Mouse (Mus musculus) heart, adult 2 months (tissue): ENCODE measurements around the gene Cacna1g. TPM values are rescaled to one million over a fixed set of nuclear protein-coding genes. Genes with fewer than 3 reads are reported as not detected.

Experiments used
- DNase-seq, 2 experiments: peaks; one replicate each; pipeline ENCODE4 v3.0.0; 2021
- H3K27ac ChIP-seq: fragments of 200-600 bp; 2 replicates; pipeline ENCODE4 v1.8.1; 2022
- H3K27me3 ChIP-seq: fragments of 200-500 bp; 2 replicates; pipeline ENCODE4 v1.6.1; 2012; ENCODE audit warnings: mild to moderate bottlenecking, low read length, inconsistent platforms, mixed read lengths; ENCODE audit not compliant: control insufficient read depth, insufficient read depth
- H3K36me3 ChIP-seq: fragments of 200-500 bp; 2 replicates; pipeline ENCODE4 v1.6.1; 2012; ENCODE audit warnings: low read length, inconsistent platforms; ENCODE audit not compliant: control insufficient read depth, insufficient read depth
- H3K4me1 ChIP-seq: fragments of 200-500 bp; 2 replicates; pipeline ENCODE4 v1.6.1; 2011; ENCODE audit warnings: low read length; ENCODE audit not compliant: control insufficient read depth, insufficient read depth
- H3K4me3 ChIP-seq: fragments of 200-600 bp; 2 replicates; pipeline ENCODE4 v1.8.1; 2022
- H3K79me2 ChIP-seq: fragments of 200-500 bp; replicated peaks from 2 replicates; pipeline ENCODE4 v1.6.1; 2012; ENCODE audit warnings: mild to moderate bottlenecking, inconsistent platforms, low read length, moderate library complexity, mixed read lengths; ENCODE audit not compliant: control insufficient read depth, insufficient read depth
- H3K9ac ChIP-seq: fragments of 200-500 bp; 2 replicates; pipeline ENCODE4 v1.6.1; 2012; ENCODE audit warnings: low read depth, mild to moderate bottlenecking, control low read depth, inconsistent platforms, low read length, mixed read lengths
- CTCF ChIP-seq: fragments of 200-600 bp; IDR thresholded peaks from 2 replicates; pipeline ENCODE4 v1.8.1; 2022; ENCODE audit warnings: antibody characterized with exemption, mild to moderate bottlenecking, moderate library complexity
- EP300 ChIP-seq: fragments of 200-500 bp; IDR thresholded peaks from 2 replicates; pipeline ENCODE4 v1.6.1; 2011; ENCODE audit warnings: low read depth, low read length, control low read depth; ENCODE audit not compliant: insufficient read depth
- POLR2A ChIP-seq: fragments of 200-500 bp; IDR thresholded peaks from 2 replicates; pipeline ENCODE4 v1.6.1; 2011; ENCODE audit warnings: mild to moderate bottlenecking, low read depth, low read length, control low read depth; ENCODE audit not compliant: insufficient read depth
- WGBS: fragments of 180-500 bp; shearing (Covaris S2); methylation state at CpG from one replicate; pipeline ENCODE4 v1.1.7; 2018; 5-methylcytosine and 5-hydroxymethylcytosine counted together
- intact Hi-C: fragments of 180-260 bp; cut with DNase I; formaldehyde crosslinking; loops from one replicate; pipeline ENCODE4 v1.15.1; 2025
- polyA plus RNA-seq: library from polyadenylated mRNA; depleted of rRNA; stranded (reverse); fragments of >200 nt; gene quantifications from 2 replicates; pipeline ENCODE4 v1.2.3, GENCODE M21; 2012
- total RNA-seq, 2 experiments: library from RNA; stranded (reverse); gene quantifications; 2 replicates each; pipeline ENCODE4 v1.2.3; 2021

Cacna1g gene
- total and polyA plus RNA-seq, 3 experiments = 12.2 to 64.4 (median 12.9) TPM

DNA sequence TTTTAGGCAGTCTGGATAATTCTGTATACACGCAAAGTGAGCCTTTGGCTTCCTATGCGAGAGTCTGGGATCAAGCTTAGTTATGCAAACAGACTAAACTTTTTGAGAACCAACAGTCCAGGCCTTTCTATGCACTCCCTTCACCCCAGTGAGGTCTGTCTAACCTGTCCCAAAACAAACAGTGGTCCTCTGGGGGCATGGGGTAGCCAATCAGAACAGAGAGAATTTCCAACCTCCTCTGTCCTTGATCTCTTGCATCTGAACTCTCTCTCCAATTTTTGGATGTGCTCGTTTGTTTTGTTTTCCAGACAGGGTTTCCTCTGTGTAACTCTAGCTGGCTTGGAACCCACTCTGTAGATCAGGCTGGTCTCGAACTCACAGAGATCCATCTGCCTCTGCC is 85.0 kb downstream of the Cacna1g start:
- intact Hi-C loops = no loop called here
- Histone ChIP-seq H3K9ac (no peak overlapping the region), H3K4me1 (peaks cover 7% of the 10 kb centered on the region), H3K27me3 (no peaks in the 10 kb centered on the region), H3K79me2 (no peaks in the 10 kb centered on the region), H3K4me3 (no peak overlapping the region), H3K36me3 (no peaks in the 10 kb centered on the region), H3K27ac (no peak overlapping the region)
- no peak for DNase-seq
- no peak for TF ChIP-seq EP300
- TF ChIP-seq CTCF = no peak
- WGBS = 80% methylated on average over 4 of the region's 4 CpGs

DNA sequence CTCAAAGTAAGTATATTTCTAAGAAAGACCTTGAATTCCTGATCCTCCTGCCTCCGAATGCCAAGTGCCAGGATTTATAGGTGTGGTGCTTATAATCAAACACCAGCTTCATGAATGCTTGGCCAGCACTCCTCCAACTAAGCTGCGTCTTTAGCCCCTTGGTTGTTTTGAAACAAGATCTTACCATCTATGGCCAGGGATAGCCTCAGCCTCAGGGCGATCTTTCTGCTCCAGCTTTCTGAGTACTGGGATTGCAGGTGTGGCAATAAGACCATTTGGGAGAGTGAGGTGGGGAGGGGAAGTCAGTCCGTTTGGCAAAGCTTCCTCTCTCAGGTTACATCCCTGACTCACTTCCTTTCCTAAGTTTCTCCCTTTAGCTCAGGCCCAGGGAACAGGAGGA is 86.2 kb downstream of the Cacna1g start:
- Histone ChIP-seq H3K27ac (no peak overlapping the region), H3K4me3 (no peak overlapping the region), H3K36me3 (no peaks in the 10 kb centered on the region), H3K9ac (no peak overlapping the region), H3K27me3 (no peaks in the 10 kb centered on the region), H3K4me1 (peaks cover 7% of the 10 kb centered on the region), H3K79me2 (no peaks in the 10 kb centered on the region)
- DNase-seq = no peak
- TF ChIP-seq CTCF = no peak
- TF ChIP-seq EP300 = no peak
- no peak for TF ChIP-seq POLR2A
- 71% methylated on average over 4 of the region's 4 CpGs for WGBS
- intact Hi-C loops = no loop called here

DNA sequence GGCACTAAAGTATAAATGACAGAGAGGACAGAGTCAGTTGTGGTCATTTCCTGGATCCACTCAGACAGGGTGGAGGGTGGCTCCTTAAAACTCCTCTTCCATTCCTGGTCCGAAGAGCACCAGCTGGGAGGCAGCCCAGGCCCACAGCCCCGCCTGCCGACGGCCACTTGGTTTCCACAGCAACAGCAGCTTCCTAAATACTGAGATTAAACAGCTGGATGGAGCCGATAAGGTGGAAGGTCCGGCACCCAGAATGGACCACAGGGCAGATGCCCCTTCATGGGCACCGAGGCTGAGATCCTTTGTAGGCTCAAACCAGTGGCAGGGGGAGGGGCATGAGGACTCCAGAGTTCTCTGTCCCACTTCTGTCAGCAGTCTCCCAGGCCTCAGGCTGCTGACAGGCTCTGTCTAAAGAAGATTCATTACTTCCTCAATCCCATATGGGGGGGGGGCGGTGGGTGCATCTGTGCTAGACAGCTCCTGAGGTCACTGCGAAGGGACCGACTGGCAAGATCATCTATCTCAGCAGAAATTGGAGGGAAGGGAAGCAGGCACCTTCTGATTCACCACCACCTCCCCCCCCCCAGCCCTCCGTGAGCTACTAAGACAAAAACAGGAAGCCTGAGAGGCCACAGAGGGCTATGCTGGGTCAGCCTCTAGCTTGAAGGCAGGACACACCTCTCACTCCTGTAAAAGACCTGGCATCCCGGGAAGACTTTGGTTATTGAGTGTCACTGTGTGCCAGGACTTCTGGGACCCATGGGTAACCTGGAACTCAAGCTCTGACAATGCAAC is 87.8 kb downstream of the Cacna1g start:
- Histone ChIP-seq H3K36me3 (no peaks in the 10 kb centered on the region), H3K79me2 (no peaks in the 10 kb centered on the region), H3K4me3 (no peak overlapping the region), H3K9ac (no peak overlapping the region), H3K27ac (no peak overlapping the region), H3K4me1 (peaks cover 7% of the 10 kb centered on the region), H3K27me3 (no peaks in the 10 kb centered on the region)
- DNase-seq = peak; percentile 63
- intact Hi-C loops = no loop called here
- TF ChIP-seq EP300 = no peak
- TF ChIP-seq CTCF = no peak
- no peak for TF ChIP-seq POLR2A
- 18% methylated on average over 12 of the region's 12 CpGs for WGBS

DNA sequence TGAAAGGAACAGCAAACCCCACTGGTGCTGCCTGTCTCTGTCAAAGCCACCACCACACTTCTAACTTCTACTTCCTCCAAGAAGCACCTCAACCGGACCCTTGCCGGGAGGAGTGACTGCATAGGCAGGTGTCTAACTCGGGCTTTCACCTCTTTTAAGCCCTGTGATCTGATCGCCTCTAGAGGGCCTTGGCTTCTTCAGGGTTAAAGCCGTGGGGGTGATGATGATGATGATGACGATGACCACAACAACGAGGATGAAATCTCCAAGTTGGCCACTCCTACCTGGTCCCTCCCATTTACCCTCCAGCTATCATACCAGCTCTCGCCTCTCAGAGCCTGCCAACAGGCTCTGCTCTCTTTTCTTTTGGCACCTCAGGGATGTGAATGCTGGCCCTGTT is 94.3 kb downstream of the Cacna1g start:
- H3K9ac ChIP-seq = no peak overlapping the region
- H3K4me1 ChIP-seq = no peaks in the 10 kb centered on the region
- H3K4me3 ChIP-seq = no peak overlapping the region
- no peak overlapping the region for H3K27ac ChIP-seq
- intact Hi-C loops = no loop called here
- TF ChIP-seq EP300 = no peak
- no peak for TF ChIP-seq CTCF
- TF ChIP-seq POLR2A = no peak
- no peak for DNase-seq
- 65% methylated on average over 8 of the region's 8 CpGs for WGBS
- no peaks in the 10 kb centered on the region for H3K79me2 ChIP-seq
- no peaks in the 10 kb centered on the region for H3K27me3 ChIP-seq
- no peaks in the 10 kb centered on the region for H3K36me3 ChIP-seq

DNA sequence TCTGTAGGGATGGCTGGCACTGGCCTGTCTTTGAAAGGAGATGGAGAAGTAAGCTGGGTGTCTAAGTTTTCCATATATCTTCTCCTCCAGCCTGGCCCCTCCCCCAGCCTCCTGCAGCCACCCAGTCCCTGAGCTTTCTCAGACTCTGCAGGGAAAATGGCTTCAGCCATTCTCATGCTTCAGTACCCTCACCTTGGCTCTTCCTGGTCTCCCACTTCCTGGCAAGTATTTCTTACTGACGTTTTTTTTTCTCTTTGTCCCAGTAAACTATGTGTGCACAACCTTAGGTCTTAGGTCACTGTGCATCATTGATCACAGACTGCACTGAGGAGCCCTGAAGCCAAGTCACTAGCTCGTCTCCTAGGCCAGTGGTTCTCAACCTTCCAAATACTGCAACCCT is 94.9 kb downstream of the Cacna1g start:
- H3K27ac ChIP-seq = no peak overlapping the region
- no peaks in the 10 kb centered on the region for H3K4me1 ChIP-seq
- H3K27me3 ChIP-seq = no peaks in the 10 kb centered on the region
- WGBS = 50% methylated on average over 2 of the region's 2 CpGs
- no peaks in the 10 kb centered on the region for H3K36me3 ChIP-seq
- no peak overlapping the region for H3K9ac ChIP-seq
- no peak for DNase-seq
- no peak overlapping the region for H3K4me3 ChIP-seq
- intact Hi-C loops = no loop called here
- no peaks in the 10 kb centered on the region for H3K79me2 ChIP-seq
- TF ChIP-seq EP300 (no peak), POLR2A (no peak), CTCF (no peak)

DNA sequence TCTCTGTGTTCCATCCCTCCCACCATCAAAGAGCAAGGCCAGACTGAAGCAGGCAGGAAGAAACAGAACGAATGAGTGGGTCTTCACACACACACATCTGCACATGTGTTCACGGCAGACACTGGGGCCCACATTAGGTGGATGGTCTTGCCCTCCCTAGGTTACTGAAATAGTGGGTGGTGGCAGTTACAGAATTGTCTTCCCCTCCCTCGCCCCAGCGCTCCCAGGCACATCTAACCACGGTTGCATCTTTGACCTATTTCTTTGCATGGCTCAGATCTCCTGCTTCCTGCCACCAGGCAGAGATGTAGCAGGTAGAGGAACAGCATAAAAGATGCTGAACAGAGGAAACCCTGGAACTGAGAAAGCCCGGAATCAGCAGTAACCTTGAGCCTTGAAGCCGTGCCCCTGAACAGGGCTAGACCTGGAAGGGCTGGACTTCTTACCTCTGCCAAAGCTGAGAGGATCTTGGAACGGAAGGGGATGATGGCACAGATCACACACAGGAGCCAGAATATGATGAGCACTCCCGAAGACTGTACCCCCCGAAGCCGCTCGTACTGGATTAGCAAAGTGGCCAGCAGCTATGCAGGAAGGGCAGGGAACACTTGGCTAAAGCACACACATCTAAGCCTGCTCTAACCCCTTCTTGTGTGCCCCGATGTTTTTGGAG is 99.6 kb downstream of the Cacna1g start:
- 84% methylated on average over 13 of the region's 13 CpGs for WGBS
- Histone ChIP-seq H3K4me1 (no peaks in the 10 kb centered on the region), H3K79me2 (no peaks in the 10 kb centered on the region), H3K27ac (no peak overlapping the region), H3K36me3 (no peaks in the 10 kb centered on the region), H3K27me3 (no peaks in the 10 kb centered on the region), H3K4me3 (no peak overlapping the region), H3K9ac (no peak overlapping the region)
- no peak for DNase-seq
- no peak for TF ChIP-seq CTCF
- no peak for TF ChIP-seq EP300
- intact Hi-C loops = no loop called here
